Mouse (Mus musculus) 3134 (cell line): ENCODE measurements around the gene Mapk8ip2.

Experiments
- DNase-seq: peaks from one replicate; pipeline ENCODE4 v3.0.0-alpha.2; 2011; ENCODE audit warnings: low spot score; ENCODE audit not compliant: insufficient read length; ENCODE audit errors: extremely low read depth

Gene Mapk8ip2

DNA sequence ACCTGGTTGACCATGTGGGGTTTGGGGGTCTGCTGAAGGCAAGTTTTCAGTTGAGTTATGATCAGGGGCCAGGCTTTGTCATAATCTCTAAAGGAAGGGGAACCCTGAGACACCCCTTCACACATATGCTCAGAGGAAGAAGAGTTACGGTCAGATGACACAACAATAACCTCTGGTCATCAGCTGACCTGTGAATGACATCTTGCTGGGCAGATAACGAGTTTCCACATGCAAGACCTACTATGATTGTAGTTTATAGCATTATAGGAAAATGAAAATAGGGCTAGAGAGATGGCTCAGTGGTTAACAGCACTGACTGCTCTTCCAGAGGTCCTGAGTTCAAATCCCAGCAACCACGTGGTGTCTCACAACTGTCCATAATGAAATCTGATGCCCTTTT lies 24.9 kb downstream of the Mapk8ip2 start:
- DNase-seq = no peak

- peak; percentile 84 for DNase-seq
Measured at GRCm38 (mm10) chr15:89480584-89480983, 26.9 kb downstream of the Mapk8ip2 start.

DNA sequence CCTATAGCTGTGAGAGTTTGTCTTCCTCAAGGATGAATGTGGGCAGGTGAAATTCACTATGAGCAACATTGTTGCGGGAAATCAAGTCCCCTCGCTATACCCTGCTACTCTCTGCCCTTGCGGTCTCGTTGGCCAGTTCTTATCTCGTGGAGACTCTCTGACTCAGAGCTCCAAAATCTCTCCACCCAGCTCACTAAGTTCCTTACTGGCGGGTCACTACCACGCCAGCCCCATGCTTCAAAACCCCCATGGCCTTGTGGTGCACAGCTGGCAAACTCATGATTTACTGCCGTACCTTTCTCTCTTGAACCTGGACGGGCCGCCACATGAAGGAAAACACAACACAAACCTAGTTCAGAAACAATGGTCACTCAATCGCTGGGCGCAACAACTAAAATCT lies 34.5 kb downstream of the Mapk8ip2 start:
- no peak for DNase-seq

- no peak for DNase-seq
Measured at GRCm38 (mm10) chr15:89488611-89489117, 35.0 kb downstream of the Mapk8ip2 start.

DNA sequence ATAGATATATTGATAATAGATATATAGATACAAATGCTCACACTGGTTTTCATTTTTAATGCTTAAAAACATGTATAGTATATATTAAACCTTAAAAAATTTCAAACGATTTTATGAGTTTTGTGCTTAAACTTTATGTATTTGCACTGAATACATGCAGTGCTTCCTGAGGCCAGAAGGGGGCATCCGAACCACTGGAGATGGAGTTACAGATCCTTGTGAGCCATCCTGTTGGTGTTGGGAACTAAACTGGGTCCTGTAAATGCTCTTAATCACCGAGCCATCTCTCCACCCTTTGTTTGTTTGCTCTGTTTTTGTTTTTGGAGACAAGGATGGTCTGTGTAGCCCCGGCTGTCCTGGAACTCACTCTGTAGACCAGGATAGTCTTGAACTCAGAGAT lies 41.3 kb downstream of the Mapk8ip2 start:
- DNase-seq = no peak

DNA sequence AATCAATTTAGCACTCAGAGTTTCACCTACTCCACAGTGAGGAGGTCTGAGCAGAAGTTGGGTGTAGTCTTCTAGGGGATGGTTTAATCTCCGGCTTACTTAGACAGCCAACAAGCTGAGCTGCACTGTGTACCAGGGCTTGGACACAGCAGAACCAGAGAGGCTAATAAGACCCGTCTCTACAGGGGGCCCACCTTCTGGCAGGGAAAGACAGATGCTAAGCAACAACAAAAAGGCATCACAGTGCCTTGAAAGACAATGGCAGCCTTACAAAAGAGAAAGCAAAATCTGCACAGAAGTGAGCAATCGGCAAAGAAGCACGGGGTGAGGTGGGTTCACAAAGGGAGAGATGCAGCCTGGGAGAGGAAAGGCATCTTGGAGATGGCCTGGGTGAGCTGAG lies 42.4 kb downstream of the Mapk8ip2 start:
- no peak for DNase-seq

DNA sequence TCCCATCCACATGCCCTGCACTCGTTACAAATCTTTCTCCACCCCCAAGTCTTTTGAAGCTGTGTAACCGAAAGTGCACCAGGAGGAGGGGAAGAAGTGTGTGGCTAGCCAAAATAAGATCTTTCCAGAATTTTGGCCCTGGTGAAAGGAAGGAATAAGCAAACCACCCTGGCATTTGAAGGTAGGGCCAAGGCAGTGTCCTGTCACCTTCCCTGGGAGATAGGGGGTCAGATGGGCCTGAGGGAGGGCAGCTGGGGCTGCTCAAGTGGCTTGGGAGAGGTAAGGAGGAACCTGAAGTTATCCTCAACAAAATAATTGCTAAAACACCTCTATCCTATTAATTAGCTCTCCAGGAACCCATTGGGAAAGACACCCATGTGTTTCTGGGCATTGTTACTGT lies 43.1 kb downstream of the Mapk8ip2 start:
- DNase-seq = no peak

DNA sequence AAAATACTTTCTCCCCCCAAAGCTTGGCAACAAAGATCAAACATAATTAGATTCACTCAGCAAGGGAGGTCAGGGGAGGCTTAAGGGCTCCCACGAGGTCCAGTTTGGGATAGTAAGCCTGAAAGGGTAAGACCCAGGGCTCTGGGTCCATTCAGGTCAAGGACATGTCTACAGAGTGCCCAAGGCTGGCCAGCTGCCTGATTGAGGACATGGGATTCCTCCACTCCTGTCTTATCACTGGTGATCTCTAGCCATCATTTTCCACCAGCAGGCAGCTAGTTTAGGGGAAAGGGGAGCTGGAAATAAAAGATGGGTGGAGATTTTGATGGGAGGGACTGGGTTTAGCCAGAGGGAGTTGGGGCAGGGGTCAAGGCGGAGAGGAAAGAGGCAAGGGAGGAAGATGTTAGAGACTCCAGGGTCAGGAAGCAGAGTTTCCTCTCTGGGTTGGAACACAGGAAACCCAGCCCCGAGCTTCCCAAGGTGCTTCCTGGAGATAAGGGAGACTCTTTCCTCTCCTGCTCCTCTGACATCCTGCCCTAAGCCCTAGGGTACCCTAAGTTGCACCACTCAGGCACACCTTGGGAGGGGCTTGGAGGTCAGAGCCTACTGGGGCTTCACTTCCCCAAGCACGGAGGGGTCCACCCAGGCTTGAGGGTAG lies 43.8 kb downstream of the Mapk8ip2 start:
- no peak for DNase-seq

- DNase-seq = no peak
Measured at GRCm38 (mm10) chr15:89498049-89498960, 44.6 kb downstream of the Mapk8ip2 start.

DNA sequence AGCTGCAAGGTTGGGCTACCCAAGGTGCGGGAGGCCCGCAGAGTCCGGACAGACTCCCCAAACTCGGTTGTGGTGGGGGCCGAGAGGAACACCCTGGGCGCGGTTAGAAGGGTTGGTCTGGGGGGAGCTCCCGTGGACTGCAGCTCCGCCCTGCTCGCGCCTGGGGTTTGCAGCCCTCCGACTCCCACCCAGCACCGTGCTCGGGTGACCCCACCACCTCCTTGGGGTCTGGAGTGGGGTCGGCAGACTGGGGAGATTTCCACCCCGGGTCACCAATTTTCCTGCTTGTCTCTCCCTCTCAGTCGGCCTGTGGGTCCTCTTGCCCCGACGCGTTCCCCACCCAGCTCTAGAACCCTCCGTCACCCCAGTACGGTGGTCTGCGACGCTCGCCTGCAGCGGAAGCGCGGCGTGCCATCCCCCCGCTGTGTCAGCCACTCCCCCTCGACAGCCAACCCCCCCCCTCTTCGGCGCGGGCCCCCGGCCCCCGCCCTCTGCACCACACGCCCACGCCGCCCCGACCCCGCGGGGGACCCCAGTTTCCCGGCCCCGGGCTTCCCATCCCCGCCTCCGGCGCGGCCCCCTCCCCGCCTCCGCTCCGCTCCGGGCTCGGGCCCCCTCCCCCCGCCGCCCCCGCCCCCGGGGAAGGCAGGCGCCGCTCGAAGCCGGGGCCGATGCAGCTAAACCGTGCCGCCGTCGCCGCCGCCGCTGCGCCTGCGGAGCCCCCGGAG lies 45.4 kb downstream of the Mapk8ip2 start, which contains the start of gene Shank3:
Shank3 (plus strand) TSS at position 663 of the 728 bp plus-strand sequence.
- DNase-seq = no peak

DNA sequence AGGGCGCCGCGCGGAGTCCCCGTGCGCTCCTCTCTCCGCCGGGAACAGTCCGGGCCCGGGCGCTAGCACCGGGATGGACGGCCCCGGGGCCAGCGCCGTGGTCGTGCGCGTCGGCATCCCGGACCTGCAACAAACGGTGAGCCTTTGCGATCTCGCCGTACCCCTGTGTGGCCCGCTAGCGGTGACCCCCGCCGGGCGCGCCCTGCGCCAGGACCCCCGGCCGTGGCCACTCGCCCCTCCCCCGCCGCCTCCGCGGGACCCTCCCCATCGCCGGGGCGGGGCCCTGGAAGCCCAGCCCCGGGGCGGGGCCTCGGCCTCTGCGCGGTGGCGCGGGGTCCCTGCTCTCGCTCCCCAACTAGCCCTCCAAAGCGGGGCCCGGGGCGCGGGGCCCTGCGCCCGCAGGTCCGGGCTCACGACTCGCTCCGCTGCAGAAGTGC lies 46.1 kb downstream of the Mapk8ip2 start:
- DNase-seq = no peak

- no peak for DNase-seq
Measured at GRCm38 (mm10) chr15:89500221-89500791, 46.6 kb downstream of the Mapk8ip2 start.

DNA sequence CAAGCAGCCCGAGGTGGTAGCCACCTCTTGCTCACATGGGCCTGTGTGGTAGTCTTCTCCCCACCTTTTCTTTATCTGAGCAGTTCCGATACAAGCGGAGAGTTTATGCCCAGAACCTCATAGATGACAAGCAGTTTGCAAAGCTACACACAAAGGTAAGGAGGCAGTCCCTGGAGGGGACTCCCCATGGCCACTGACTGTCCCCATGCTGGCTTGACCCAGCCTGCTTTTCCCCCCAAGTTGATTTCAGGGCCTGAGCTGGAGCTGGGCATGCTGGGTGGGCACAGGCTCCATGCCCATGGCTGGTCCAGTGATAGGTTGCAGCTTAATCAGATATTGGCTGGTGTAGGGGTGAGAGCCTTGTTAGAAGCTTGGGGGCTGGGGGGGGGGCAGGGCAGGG lies 47.6 kb downstream of the Mapk8ip2 start:
- DNase-seq = no peak

GRCm38 (mm10) chr15:89504838-89505237 lies 51.1 kb downstream of the Mapk8ip2 start:
- DNase-seq = no peak

GRCm38 (mm10) chr15:89507751-89508150 lies 54.0 kb downstream of the Mapk8ip2 start:
- DNase-seq = no peak

DNA sequence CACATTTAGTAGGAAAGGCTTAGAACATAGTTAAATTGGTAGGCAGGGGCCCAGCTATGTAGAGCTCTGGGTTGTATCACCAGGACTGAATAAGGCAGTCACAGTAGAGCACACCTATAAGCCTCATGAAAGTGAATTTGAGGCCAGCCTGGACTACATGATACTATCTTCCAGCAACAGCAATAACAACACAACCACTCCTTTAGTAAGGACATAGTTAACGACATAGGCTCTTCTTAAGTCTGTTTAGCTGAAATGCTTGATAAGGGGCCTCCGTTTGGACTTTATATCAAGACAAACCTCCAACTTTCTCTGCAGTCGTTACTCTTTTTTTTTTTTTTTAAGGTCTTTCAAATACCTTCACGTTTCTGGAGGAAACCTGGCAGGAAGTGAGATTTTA lies 59.0 kb downstream of the Mapk8ip2 start:
- DNase-seq = no peak
